Mouse (Mus musculus) forebrain, embryonic 12.5 days (tissue): Measurements from ENCODE around the gene Krt32. TPM values are rescaled to one million over a fixed set of nuclear protein-coding genes. Genes with fewer than 3 reads are reported as not detected.

Experiments used
- ATAC-seq: fragments of 200-750 bp; cut with Nextera tagmentation; 2 replicates; pipeline ENCODE4 v1.8.0; 2017; ENCODE audit warnings: moderate TSS enrichment; ENCODE audit not compliant: low FRiP score
- H3K27ac ChIP-seq: fragments of 300-500 bp; sonication (generic); 2 replicates; pipeline ENCODE4 v1.5.1; 2016; ENCODE audit warnings: mild to moderate bottlenecking
- H3K27me3 ChIP-seq: fragments of 300-500 bp; sonication (generic); 2 replicates; pipeline ENCODE4 v1.6.1; 2016; ENCODE audit warnings: mild to moderate bottlenecking
- H3K36me3 ChIP-seq: fragments of 300-500 bp; sonication (generic); replicated peaks from 2 replicates; pipeline ENCODE4 v1.6.1; 2016; ENCODE audit warnings: mild to moderate bottlenecking
- H3K4me1 ChIP-seq: fragments of 300-500 bp; sonication (generic); 2 replicates; pipeline ENCODE4 v1.6.1; 2016
- H3K4me2 ChIP-seq: fragments of 300-500 bp; sonication (generic); 2 replicates; pipeline ENCODE4 v1.6.1; 2016; ENCODE audit warnings: mild to moderate bottlenecking, moderate library complexity
- H3K4me3 ChIP-seq: fragments of 300-500 bp; sonication (generic); replicated peaks from 2 replicates; pipeline ENCODE4 v1.5.1; 2016; ENCODE audit warnings: mild to moderate bottlenecking
- H3K9ac ChIP-seq: fragments of 300-500 bp; sonication (generic); 2 replicates; pipeline ENCODE4 v1.6.1; 2016; ENCODE audit warnings: mild to moderate bottlenecking
- H3K9me3 ChIP-seq: fragments of 300-500 bp; sonication (generic); 2 replicates; pipeline ENCODE4 v1.6.1; 2016
- WGBS: fragments of 180-500 bp; shearing (Covaris S2); methylation state at CpG from one replicate; pipeline ENCODE4 v1.1.7; 2016; 5-methylcytosine and 5-hydroxymethylcytosine counted together
- polyA plus RNA-seq: library from polyadenylated mRNA; unstranded; fragments of >200 nt; fragmentation: Nextera tagmentation; extraction: Ambion mirVana; gene quantifications from 2 replicates; pipeline ENCODE4 v1.2.1, GENCODE M21; 2016

The Krt32 gene
- polyA plus RNA-seq, 1 experiment from 2014 or later = not detected

DNA sequence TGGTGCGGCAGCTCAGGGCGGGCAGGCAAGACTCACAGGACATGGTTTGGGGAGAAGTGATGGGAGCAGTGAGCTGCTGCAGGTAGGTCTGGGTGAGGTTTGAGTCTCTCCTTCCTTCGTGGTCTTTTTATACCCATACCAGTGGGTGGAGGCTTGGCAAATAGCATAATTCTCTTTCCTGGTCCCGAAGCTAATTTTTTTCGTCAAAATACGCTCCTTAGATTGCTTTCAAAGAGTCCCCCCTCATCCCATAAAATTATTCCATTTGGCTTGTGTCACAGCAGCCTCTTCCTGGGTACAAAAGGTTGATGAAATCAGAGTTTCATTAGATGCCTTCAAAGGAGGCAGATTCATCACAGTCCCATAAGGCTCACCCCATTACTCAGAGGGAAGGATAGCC, 46.6 kb downstream of the Krt32 start, which contains the start of gene Krt34:
TSS of gene Krt34 (minus strand) at position 101 of the 400 bp plus-strand sequence.
- Histone ChIP-seq H3K9me3 (no peaks in the 10 kb centered on the region), H3K4me3 (no peak within 1 kb of the TSS), H3K9ac (no peak within 1 kb of the TSS), H3K4me2 (no peak within 1 kb of the TSS), H3K4me1 (no peaks in the 10 kb centered on the region), H3K36me3 (no peaks in the 10 kb centered on the region), H3K27me3 (no peaks in the 10 kb centered on the region), H3K27ac (no peak within 1 kb of the TSS)
- 84% methylated on average over 6 of the region's 6 CpGs for WGBS
- no peak for ATAC-seq

Other genes with a start within 250 kb of the Krt32 start
- not detected in 2 replicates for gene Krtap4-16, start 236.6 kb downstream of the Krt32 start, polyA plus RNA-seq
- not detected in 2 replicates for gene Gm11568, start 230.3 kb downstream of the Krt32 start, polyA plus RNA-seq
- not detected in 2 replicates for gene Gm11559, start 223.8 kb downstream of the Krt32 start, polyA plus RNA-seq
- gene Krtap9-1, start 214.8 kb downstream of the Krt32 start, polyA plus RNA-seq = not detected in 2 replicates
- not detected in 2 replicates for gene Gm11567, start 209.0 kb downstream of the Krt32 start, polyA plus RNA-seq
- not detected in 2 replicates for gene Krtap31-1, start 180.3 kb downstream of the Krt32 start, polyA plus RNA-seq
- gene Gm11565, start 173.5 kb downstream of the Krt32 start, polyA plus RNA-seq = not detected in 2 replicates
- not detected in 2 replicates for gene Krtap31-2, start 151.9 kb downstream of the Krt32 start, polyA plus RNA-seq
- gene Krtap9-5, start 139.8 kb downstream of the Krt32 start, polyA plus RNA-seq = not detected in 2 replicates
- not detected in 2 replicates for gene Krtap29-1, start 109.2 kb downstream of the Krt32 start, polyA plus RNA-seq
- not detected in 2 replicates for gene Krtap16-1, start 101.6 kb downstream of the Krt32 start, polyA plus RNA-seq
- not detected in 2 replicates for gene Krtap17-1, start 94.2 kb downstream of the Krt32 start, polyA plus RNA-seq
- gene Krt33a, start 72.0 kb downstream of the Krt32 start, polyA plus RNA-seq = not detected in 2 replicates
- gene Krt33b, start 58.4 kb downstream of the Krt32 start, polyA plus RNA-seq = not detected in 2 replicates
- not detected in 2 replicates for gene Krt34, start 46.7 kb downstream of the Krt32 start, polyA plus RNA-seq
- gene Krt31, start 37.7 kb downstream of the Krt32 start, polyA plus RNA-seq = not detected in 2 replicates
- not detected in 2 replicates for gene Krt35, start 8.0 kb upstream of the Krt32 start, polyA plus RNA-seq
- gene Krt36, start 17.4 kb upstream of the Krt32 start, polyA plus RNA-seq = not detected in 2 replicates
- not detected in 2 replicates for gene Krt13, start 33.3 kb upstream of the Krt32 start, polyA plus RNA-seq
- gene Krt15, start 47.7 kb upstream of the Krt32 start, polyA plus RNA-seq = 2.4 and 6.0 TPM in 2 replicates
- 2.0 and 2.7 TPM in 2 replicates for gene Krt19, start 60.4 kb upstream of the Krt32 start, polyA plus RNA-seq
- gene Krt9, start 105.0 kb upstream of the Krt32 start, polyA plus RNA-seq = not detected in 2 replicates
- 5.1 and 7.0 TPM in 2 replicates for gene Krt14, start 119.3 kb upstream of the Krt32 start, polyA plus RNA-seq
- gene Krt16, start 160.7 kb upstream of the Krt32 start, polyA plus RNA-seq = not detected in 2 replicates
- 0.51 and 0.91 TPM in 2 replicates for gene Krt17, start 172.8 kb upstream of the Krt32 start, polyA plus RNA-seq
- not detected in 2 replicates for gene Krt42, start 181.6 kb upstream of the Krt32 start, polyA plus RNA-seq
- 1,544 and 1,585 TPM in 2 replicates for gene Eif1, start 231.7 kb upstream of the Krt32 start, polyA plus RNA-seq
- gene Gast, start 246.2 kb upstream of the Krt32 start, polyA plus RNA-seq = 1.1 TPM in 1 of 2 replicates, not detected in the other